Mouse (Mus musculus): ENCODE data around the gene Ralgps1.
A peak's percentile ranks its signal among the peaks of the same experiment; 100 is the strongest.
"Not testable (repeated sequence)": the region's sequence is repeated elsewhere in the genome, so short reads cannot be mapped to it uniquely, and the experiment has no call there.

Gene Ralgps1

GRCm38 (mm10) chr2:33361139-33361716 lies 10.1 kb downstream of the Ralgps1 start:
- no peak for DNase-seq (ENCODE audit: low spot score)

GRCm38 (mm10) chr2:33360564-33360963 lies 10.7 kb downstream of the Ralgps1 start:
- no peak for DNase-seq (ENCODE audit: low spot score)

DNA sequence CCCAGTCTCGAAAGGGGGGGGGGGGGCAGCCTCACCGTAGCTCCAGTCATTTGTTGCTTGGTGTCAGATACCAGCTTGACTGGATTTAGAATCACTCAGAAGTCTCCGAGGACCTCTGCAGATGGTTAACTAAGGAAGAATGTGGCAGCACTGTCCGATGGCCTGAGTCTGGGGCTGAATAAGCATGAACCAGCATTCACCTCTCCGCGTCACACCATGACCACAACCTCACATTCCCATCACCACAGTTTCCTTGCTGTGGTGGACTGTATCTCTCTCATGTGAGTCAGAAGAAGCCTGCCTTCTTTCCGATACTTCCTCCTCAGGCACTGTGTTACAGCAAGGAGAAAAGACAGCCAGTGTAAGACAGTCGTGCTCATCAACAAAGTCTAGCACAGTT lies 12.1 kb downstream of the Ralgps1 start:
- DNase-seq (ENCODE audit: low spot score) = no peak

DNA sequence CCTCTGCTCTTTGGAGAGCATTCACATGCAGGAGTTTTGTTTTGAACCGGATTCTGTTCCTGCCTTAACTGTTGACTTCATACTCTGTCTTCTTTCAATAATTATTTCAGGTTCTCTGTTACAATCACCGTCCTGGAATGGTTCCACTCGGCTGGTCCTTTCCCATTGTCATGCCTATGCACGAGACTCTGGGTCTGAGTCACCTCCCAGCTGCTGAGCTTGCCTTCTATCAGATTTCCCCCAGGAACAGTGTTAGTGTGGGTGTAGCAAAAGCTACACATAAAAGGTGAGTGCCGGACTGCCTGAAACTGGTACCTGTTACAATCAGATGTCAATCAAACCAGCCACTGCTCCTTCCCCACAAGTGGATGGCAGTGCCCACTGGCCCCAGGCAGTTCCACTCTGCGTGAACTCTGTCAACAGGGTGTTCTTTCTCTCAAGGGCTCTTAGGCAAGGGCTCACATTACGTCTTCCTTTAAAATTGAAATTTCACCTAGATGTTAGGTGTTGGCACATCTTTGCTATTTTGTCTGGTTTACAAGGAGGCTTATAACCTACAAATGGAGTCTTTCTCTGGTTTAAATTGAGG lies 13.9 kb downstream of the Ralgps1 start:
- DNase-seq (ENCODE audit: low spot score) = peak; percentile 23

- no peak for DNase-seq (ENCODE audit: low spot score)
Measured at GRCm38 (mm10) chr2:33355558-33355957, 15.7 kb downstream of the Ralgps1 start.

DNA sequence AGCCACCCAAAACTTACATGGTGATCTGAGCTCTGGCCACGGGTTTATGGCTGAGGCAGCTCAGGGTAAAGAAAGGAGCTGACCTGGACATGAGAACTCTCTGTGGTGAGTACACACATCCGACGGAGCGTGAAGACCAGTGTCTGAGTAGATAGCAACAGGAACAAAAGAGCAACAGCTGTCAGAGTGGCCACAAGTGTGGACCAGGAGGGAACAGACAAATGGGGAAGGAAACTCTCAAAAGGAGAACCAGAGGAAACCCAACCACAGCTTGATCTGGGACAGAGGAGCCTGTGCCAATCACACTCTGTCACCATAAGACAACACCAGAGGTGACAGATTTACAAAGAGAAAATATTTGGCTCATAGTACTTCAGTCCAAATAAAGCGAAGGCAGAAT lies 17.9 kb downstream of the Ralgps1 start:
- DNase-seq (ENCODE audit: low spot score) = peak; percentile 48

GRCm38 (mm10) chr2:33351449-33351848 lies 19.8 kb downstream of the Ralgps1 start:
- no peak for DNase-seq (ENCODE audit: low spot score)

- DNase-seq (ENCODE audit: low spot score) = no peak
Measured at GRCm38 (mm10) chr2:33350921-33351320, 20.4 kb downstream of the Ralgps1 start.

DNA sequence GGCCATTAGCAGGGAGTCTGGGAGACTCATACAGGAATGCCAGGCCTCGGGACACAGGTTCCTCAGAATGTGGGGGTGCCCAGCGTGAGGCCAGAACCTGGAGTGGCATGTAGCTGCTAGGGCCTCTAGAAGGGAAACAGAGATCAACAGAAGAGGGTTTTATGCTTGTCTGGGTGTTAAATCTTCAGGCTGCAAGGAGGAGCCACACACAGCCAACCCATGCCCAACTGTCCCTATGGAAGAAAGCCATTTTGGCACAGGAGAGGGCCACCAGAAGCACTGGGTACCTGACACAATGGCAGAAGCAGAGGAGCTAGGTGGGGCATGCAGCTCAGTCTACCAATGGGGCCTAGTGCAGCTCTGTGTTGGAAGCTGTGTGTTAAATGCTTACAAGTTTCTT lies 21.7 kb downstream of the Ralgps1 start:
- no peak for DNase-seq (ENCODE audit: low spot score)

DNA sequence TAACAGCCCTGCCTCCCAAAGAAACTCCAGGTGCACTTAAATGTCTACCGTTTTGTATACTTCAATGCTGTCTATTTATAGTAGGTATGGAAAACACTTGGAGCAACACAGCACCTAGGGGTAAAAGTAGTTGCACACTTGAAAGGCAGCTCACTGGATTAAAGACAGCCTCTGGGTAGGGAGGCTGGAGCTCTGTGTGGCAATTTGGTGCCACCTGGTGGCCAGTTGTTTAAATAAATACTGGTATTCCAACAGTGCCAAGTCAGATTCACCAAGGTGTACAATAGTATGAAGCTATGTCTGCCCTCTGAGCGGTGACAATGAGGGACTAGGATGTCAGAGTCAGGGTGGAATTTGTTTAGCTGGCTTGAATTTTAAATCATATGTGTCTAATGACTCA lies 22.2 kb downstream of the Ralgps1 start:
- DNase-seq (ENCODE audit: low spot score) = peak; percentile 78

- no peak for DNase-seq (ENCODE audit: low spot score)
Measured at GRCm38 (mm10) chr2:33348260-33348659, 23.0 kb downstream of the Ralgps1 start.

DNA sequence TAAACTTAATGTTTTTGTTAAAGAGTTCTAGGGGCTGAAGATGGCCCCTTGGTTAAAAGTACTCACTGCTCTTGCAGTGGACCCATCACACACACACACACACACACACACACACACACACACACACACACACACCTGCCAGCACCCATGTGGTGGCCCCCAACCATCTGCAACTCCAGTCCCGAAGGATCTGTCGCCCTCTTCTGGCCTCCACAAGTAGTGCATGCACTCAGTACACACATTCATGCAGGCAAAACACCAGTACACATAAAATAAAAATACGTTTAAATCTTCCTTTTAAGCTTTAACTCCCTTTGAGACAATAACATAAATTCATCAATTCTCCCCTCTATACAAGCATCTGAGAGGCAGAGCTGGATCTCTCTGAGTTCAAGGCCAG lies 23.7 kb downstream of the Ralgps1 start:
- no peak for DNase-seq (ENCODE audit: low spot score)

GRCm38 (mm10) chr2:33346749-33347148 lies 24.5 kb downstream of the Ralgps1 start:
- DNase-seq (ENCODE audit: low spot score) = no peak

- DNase-seq (ENCODE audit: low spot score) = no peak
Measured at GRCm38 (mm10) chr2:33345956-33346355, 25.3 kb downstream of the Ralgps1 start.

DNA sequence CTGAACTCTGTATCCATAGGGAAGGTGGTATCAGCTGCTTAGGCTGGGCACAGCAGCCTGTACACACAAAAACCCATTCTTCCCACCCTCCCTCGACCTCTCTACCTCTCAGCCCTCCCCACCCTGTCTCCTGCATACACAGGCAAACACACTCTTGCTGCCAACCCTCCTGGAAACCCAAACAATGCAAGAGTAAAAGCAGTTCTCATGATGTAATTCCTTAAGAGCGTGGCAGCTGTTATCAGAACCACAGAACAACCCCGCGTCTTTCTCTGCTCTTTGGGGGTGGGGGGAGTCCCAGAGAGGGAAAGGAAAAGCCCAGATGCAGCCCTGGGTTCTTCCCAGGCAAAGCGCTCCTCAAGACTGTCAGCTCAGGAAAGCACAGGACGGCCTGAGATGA lies 25.8 kb downstream of the Ralgps1 start:
- DNase-seq (ENCODE audit: low spot score) = peak; percentile 37

DNA sequence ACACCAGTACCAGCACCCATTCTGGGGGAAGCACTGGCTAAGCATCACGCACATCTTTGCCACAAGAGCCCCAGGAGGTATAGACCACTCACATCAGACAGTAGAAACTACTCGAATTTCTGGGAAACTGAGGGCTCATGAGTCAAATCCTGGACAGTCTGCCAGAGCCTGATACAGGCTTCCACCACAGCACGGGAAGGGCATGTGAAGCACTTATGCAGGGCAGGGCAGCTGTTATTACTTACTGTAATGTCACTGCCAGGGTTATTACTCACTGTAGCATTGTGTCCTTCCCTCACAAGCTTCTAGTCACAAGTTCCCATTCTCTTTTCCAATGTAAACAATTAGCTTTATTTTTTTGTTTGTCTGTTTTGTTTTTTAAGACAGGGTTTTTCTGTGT lies 27.9 kb downstream of the Ralgps1 start:
- DNase-seq (ENCODE audit: low spot score) = no peak

DNA sequence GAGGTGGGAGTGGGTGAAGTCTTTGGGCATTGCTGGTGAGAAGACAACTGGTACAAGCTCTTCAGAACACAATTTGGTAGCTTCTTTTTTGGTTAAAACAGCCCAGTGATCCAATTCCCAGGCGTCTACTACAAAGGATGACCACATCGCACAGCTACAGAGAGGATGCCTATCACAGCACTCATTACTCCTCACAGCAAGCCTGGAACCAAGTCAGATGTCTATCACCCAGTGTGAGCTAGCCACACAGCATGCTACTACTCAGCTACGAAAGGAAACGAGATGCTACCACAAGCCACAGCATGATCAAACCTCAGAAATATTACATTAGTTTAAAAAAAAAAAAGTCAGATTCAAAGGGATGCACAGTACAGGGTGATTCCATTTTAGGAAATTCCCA lies 29.1 kb downstream of the Ralgps1 start:
- no peak for DNase-seq (ENCODE audit: low spot score)

- DNase-seq (ENCODE audit: low spot score) = no peak
Measured at GRCm38 (mm10) chr2:33335789-33336188, 35.5 kb downstream of the Ralgps1 start.

DNA sequence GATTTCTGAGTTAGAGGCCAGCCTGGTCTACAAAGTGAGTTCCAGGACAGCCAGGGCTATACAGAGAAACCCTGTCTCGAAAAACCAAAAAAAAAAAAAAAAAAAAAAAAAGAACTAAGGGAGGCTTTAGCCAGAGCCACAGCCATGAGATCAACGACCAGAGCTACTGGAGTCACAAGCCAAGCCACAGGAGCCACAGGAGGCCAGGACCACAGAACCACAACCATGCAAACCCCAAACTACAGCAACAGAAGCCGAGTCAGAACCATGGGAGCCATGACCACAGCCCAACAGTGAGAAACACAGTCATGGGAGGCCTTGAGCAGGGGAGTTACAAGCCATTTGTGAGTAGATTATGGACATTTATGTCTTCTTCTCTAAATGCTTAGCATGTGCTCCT lies 41.7 kb downstream of the Ralgps1 start:
- DNase-seq (ENCODE audit: low spot score) = no peak

DNA sequence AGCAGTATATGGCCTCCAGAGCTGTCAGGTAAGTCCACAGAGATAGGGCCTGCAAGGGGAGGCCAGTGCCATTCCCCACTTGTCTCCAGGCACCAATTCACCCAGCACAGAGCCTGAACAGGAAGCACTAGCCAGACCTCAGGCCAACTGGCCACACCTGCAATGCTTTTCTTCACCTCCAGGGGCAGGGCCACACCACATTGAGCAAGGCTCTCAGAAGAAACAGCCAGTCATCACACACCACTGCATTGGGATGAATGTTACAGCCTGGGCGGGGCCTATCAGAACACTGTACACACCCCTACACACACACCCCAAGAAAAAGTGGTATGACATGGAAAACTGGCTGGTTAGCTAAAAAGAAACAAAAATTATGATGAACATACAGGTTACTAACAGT lies 42.3 kb downstream of the Ralgps1 start:
- DNase-seq (ENCODE audit: low spot score) = peak; percentile 47

- DNase-seq (ENCODE audit: low spot score) = no peak
Measured at GRCm38 (mm10) chr2:33325359-33325758, 45.9 kb downstream of the Ralgps1 start.

DNA sequence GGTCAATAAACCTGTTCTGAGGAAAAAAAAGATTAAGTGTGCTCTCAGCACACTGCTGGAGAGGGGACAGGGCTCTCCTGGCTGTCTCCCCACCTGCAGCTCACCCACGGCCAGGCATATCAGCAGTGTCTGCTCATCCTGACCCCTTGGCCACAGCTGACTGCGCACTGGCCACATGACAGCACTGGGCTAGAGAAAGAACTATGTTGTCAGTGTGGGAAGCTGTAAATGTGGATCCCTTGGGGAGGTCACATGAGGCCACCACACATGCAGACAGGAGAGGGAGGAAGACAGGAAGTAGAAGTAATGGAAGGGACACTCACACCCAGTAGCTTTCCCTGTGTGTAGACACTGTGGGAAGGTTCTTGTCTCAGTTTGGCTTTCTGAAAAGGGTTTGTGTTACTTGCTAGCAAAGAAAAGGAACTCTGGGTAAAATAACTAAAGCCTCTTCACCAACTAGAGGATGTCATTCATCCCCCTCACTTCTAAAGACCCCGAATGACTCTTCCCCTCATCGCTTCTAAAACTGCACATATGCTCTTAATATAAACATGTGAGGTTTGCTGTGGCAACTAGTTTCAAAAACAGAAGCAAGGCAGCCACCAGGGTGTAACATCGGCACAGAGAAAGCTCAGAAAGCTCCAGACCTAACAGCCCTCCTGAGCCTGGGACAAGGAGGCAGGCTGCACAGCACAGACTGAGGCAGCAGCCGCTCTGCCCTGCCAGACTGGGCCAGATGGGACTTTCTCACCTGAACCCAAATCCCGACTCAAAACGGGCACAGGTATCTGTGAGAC lies 47.3 kb downstream of the Ralgps1 start:
- no peak for DNase-seq (ENCODE audit: low spot score)

GRCm38 (mm10) chr2:33323043-33323625 lies 48.2 kb downstream of the Ralgps1 start:
- DNase-seq (ENCODE audit: low spot score) = not testable (repeated sequence)
